Mouse (Mus musculus) kidney, postnatal 25 days (tissue): ENCODE measurements around the gene Gm20532.

Source experiments
- DNase-seq, 2 experiments: peaks; one replicate each; pipeline ENCODE4 v3.0.0; 2021; ENCODE audit warnings: mixed read lengths in 2 of 2

The Gm20532 gene

GRCm38 (mm10) chr2:26625419-26625818 is 39.0 kb downstream of the Gm20532 start:
- no peak for DNase-seq

DNA sequence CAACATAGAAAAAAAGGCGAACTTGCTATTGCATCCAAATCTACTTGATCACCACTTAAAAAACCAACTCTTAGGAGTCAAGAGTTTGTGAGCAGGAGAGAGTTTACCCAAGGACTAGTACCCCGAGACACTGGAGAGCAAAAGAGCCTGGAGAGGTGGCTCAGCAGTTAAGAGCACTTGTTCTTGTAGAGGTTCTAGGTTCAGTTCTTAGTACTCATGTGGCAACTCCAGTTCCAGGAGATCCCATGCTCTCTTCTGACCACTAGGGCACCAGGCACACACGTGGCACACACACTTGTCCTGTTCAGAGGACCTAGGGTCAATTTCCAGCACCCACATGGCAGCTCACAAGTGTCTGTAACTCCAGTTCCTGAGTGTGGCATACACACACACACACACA is 39.6 kb downstream of the Gm20532 start:
- DNase-seq = no peak

GRCm38 (mm10) chr2:26627921-26628739 is 41.7 kb downstream of the Gm20532 start, which contains the start of gene Fam69b:
TSS of gene Fam69b (plus strand) at chr2:26628457.
- peak; percentile 78 to 85 for DNase-seq

- no peak for DNase-seq
Observed at GRCm38 (mm10) chr2:26628792-26629437, 42.5 kb downstream of the Gm20532 start.

- DNase-seq = no peak
Observed at GRCm38 (mm10) chr2:26632541-26633395, 46.3 kb downstream of the Gm20532 start.

GRCm38 (mm10) chr2:26633953-26634530 is 47.6 kb downstream of the Gm20532 start:
- DNase-seq = no peak

GRCm38 (mm10) chr2:26634629-26635488 is 48.4 kb downstream of the Gm20532 start:
- DNase-seq = peak in 1 of 2 experiments; percentile 68

DNA sequence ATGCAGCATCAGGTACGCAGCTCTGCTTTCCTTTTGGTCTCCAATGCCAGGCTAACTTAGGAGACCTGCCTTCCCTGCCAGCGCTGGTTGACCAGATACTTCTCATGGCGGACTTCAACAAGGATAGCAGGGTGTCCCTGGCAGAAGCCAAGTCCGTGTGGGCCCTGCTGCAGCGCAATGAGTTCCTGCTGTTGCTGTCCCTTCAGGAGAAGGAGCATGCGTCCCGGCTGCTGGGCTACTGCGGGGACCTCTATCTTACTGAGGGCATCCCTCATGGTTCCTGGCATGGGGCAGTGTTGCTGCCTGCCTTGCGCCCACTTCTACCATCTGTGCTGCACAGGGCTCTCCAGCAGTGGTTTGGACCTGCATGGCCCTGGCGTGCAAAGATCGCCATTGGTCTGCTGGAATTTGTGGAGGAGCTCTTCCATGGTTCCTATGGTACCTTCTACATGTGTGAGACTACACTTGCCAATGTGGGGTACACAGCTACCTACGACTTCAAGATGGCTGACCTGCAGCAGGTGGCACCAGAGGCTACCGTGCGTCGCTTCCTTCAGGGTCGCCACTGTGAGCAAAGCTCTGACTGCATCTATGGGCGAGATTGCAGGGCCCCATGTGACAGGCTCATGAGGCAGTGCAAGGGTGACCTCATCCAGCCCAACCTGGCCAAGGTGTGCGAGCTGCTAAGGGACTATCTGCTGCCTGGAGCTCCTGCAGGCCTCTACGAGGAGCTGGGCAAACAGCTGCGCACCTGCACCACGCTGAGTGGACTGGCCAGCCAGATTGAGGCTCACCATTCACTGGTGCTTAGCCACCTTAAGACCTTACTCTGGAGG is 49.3 kb downstream of the Gm20532 start:
- DNase-seq = no peak

GRCm38 (mm10) chr2:26636325-26636635 is 49.8 kb downstream of the Gm20532 start:
- no peak for DNase-seq

GRCm38 (mm10) chr2:26637316-26637932 is 51.0 kb downstream of the Gm20532 start:
- no peak for DNase-seq

DNA sequence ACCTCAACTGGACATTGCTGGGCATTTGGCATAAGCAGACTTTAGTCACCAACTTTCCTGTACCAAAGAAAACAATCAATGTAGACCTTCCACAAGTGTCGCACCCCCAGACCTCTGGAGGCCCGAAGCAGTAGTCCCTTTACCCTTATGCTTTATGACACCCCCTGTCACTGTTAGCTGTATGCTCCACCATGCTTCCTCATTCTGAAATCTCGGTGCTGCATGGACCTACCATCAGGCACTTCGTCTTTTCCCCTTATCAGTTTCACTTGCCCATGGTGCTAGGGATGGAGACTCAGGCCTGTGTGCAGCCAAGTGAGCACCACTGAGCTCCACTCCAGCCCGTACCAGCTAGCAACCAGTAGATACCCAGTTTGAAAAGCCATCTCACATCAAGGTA is 51.6 kb downstream of the Gm20532 start:
- no peak for DNase-seq

DNA sequence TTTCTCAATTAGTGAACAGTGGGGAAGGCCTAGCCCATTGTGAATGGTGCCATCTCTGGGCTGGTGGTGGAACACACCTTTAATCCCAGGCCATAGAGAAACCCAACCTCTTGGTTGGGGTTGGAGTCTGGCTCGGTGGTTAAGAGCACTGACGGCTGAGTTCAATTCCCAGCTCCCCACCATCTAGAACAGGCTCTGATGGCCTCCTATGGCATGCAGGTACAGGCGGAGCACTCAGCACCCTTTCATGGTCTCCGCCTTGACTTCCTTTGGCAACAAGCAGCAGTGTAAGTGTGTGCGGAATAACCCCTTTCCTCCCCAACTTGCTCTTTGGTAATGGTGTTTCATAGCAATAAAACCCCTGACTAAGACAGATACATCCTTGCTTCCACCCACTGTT is 52.1 kb downstream of the Gm20532 start:
- DNase-seq = no peak

DNA sequence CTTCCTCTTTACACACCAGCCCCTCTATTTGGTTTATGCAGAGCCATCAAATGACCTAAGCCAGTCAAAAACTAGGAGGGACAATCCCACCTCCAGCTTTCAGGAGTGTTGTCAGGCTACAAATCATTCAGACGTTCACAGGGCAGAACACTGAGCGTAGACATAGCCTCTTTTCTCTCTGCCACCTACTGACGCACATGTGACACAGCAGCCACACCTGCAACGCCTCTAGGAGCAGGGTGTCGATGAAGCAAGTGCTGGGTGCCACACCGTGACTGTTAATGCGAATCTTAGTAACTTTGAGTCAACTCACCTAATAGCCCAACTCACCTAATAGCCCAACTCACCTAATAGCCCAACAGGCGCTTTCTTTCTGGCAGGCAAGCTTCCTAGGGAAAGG is 52.6 kb downstream of the Gm20532 start:
- DNase-seq = peak; percentile 51 to 76

DNA sequence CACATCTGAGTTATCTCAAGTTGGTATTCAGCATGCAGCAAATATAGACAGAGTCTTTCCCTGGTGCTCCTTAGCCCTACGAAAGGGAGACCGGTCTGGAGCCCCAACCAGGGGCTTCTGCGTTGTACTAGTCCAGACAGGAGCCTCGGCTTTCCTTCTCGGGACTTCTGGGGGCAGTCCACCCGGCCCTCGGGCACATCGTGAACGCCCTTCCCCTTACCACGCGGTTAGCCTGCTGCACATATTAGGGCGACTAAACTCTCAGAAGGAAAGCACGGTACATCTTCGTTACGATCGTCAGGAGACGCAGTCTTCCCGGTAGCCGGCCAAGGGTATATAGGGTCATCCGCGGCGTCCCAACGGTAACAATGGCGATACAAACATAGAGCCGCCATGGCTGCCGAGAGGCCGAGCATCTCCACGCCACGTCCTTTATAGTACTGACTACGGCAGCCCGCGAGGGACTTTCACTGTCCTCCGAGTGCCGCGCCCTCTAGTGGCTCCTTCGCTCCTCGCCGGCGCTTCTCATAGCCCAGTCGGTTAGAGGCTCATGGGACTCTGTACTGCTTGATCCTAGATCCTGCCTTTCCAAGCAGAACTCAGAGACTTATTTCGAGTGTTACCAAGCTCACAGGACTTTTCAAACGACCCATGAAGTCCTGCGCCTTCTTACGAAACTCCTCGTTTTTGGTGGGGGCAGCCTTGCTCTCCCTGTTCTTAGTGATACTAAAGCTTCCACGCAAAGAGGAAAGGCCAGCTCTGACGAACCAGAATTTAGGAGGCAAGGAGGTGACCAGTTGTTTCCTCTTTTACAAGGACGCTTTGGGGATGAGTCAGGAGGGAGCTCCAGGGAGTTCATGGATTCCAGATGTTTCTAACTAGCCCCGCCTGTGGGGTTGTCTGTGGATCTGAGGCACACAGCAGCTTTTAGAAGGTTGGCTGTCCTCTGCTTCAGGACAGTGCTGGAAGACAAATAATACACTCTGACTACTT is 53.7 kb downstream of the Gm20532 start:
- peak; percentile 97 to 100 for DNase-seq

DNA sequence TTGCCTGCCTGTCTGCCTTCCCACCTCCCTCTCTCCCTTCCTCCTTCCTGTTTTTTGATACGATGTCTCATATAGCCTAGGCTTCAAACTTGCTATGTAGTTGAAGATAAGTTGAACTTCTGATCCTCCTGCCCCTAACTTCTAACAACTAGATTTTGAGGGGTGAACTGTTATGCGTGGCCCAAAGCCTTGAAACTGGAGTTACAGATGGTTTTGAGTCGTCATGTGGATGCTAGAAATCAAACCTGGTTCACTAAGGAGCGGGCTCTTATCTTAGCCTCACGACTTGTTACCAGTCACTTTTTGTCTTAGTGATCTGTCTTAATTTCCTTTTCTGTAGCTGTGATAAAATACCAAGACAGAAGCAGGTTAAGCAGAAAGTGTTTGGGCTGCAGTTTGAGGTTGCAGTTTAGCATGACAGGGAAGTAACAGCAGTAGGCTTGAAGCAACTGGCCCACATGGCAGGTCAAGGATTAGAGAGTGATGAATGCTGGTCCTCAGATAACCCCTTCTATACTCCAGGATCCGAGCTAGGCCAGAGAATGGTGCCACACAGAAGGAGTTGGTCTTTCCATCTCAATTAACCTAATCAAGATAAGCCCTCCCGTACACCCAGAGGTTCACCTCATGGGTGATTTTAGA is 54.7 kb downstream of the Gm20532 start:
- no peak for DNase-seq

GRCm38 (mm10) chr2:26643942-26644341 is 57.5 kb downstream of the Gm20532 start:
- DNase-seq = peak in 1 of 2 experiments; percentile 57

GRCm38 (mm10) chr2:26646643-26647293 is 60.3 kb downstream of the Gm20532 start:
- peak; percentile 81 to 86 for DNase-seq

DNA sequence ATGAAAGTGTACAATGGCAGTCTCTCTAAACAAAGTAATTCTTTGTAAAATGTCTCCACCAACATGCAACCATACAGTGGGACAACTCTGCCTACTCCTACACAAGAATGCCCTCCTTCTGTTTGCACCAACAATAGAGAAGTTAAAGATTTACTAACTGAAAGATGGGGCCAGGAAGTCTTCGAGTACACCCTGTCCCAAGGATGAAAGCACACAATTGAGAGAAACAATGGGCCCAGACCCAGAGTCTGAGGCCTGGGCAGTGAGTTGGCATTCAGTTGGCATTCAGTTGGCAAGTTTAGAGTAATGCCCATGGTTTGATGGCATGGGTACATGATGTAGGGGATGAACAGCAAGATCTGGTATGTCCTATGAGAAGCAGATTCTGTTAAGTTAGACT is 68.2 kb downstream of the Gm20532 start:
- no peak for DNase-seq
